Mouse (Mus musculus) thymus, adult 2 months (tissue): Measurements from ENCODE around the gene Cd164.

Experiments
- CTCF ChIP-seq: fragments of 200-500 bp; IDR thresholded peaks from 2 replicates; pipeline ENCODE4 v1.5.1; 2012; ENCODE audit warnings: mild to moderate bottlenecking, control low read depth, low read length, moderate library complexity, borderline replicate concordance; ENCODE audit not compliant: control insufficient read depth, poor library complexity, insufficient read depth; ENCODE audit errors: extremely low read depth
- POLR2A ChIP-seq: fragments of 200-500 bp; IDR thresholded peaks from 2 replicates; pipeline ENCODE4 v1.6.1; 2012; ENCODE audit warnings: mild to moderate bottlenecking, low read length, control low read depth, moderate library complexity; ENCODE audit not compliant: control insufficient read depth, poor library complexity, insufficient read depth; ENCODE audit errors: extremely low read depth

DNA sequence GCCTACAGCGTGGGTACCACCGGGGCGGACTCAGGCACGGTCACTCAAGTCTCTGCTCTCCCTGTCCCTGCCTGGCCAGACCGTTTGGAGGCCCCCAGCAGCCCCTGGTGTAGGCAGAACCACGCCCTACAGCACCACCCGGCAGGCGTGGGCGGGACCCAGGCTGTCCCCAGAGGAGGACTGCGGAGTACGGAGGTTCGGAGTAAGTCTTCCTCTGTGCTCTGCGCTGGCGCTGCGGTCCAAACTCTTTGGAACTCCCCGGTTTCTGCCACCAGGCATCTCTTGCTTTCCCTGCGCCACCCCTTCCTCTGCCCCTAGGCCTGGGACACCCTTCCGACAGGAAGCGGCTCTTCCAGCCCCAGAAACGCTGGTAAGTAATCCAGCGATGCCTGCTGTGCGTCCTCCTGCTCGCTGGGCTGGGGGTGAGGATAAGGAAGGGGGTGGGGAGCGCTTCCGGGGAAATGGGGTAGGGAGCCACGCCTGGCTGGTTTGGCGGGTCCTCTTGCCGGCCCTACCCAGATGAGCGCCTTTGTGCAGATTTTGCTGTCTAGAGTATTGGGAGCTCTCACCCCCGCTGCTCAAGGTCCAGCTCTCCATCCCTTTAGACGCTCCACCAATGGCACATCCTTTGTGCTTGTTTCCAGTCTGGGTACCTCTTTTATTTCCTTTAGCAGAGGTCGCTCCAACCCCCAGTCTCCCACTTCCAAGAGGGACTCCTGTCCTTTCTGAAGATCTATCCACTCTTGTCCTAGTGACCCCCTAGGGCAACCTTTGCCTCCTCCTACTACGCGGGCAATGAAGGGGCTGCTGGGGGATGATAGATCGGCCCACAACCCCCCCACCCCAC is 42.8 kb upstream of the Cd164 start, which contains the start of gene Mical1:
- TF ChIP-seq CTCF: no peak
- peak; percentile 51; the same call in 1 of the 2 replicates for TF ChIP-seq POLR2A
